Mouse (Mus musculus): ENCODE results near the gene Wwp2. TPM values are rescaled to one million over a fixed set of nuclear protein-coding genes. Genes with fewer than 3 reads are reported as not detected.

Gene Wwp2
- polyA plus RNA-seq, 1 experiment from 2014 or later: 41.5 TPM

- Histone ChIP-seq H3K4me3 (replicated peaks; ENCODE audit: low read length) (no peak overlapping the region), H3K4me2 (ENCODE audit: low read length) (no peak overlapping the region), H3K27ac (ENCODE audit: low read length) (no peak overlapping the region), H3K36me3 (ENCODE audit: control insufficient read depth, insufficient read depth) (no peaks in the 10 kb centered on the region), H3K9ac (replicated peaks; ENCODE audit: low read depth, low read length) (no peak overlapping the region), H3K9me3 (ENCODE audit: control insufficient read depth, low read length) (no peaks in the 10 kb centered on the region), H3K4me1 (replicated peaks; ENCODE audit: control insufficient read depth, insufficient read depth, low read length) (peaks cover 14% of the 10 kb centered on the region), H3K27me3 (replicated peaks; ENCODE audit: control insufficient read depth, insufficient read depth, low read length) (no peaks in the 10 kb centered on the region)
- 30% methylated on average over 9 of the region's 9 CpGs for WGBS
- no peak for ATAC-seq
Observed at GRCm38 (mm10) chr8:107399495-107399894, 36.7 kb upstream of the Wwp2 start.

DNA sequence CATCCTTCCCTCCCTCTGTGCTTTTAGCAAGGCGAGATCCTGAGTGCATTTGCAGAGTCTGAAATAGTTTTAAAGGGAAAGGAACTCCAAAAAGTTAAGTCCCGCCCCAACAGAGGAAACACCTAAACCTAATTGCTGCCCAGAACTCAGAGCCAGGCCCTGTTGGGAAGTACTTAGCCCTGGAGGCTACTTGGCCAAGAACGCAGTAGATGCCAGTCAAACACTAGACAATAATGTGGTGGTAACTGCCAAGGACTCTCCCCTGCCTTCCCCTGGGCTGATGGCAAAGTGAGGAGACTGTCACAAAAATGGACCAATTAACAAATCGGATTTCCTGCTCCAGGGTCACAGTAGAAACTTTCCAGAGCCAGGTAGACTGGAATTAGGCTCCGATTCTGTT, 34.3 kb upstream of the Wwp2 start:
- H3K27me3 ChIP-seq (replicated peaks; ENCODE audit: control insufficient read depth, insufficient read depth, low read length): no peaks in the 10 kb centered on the region

DNA sequence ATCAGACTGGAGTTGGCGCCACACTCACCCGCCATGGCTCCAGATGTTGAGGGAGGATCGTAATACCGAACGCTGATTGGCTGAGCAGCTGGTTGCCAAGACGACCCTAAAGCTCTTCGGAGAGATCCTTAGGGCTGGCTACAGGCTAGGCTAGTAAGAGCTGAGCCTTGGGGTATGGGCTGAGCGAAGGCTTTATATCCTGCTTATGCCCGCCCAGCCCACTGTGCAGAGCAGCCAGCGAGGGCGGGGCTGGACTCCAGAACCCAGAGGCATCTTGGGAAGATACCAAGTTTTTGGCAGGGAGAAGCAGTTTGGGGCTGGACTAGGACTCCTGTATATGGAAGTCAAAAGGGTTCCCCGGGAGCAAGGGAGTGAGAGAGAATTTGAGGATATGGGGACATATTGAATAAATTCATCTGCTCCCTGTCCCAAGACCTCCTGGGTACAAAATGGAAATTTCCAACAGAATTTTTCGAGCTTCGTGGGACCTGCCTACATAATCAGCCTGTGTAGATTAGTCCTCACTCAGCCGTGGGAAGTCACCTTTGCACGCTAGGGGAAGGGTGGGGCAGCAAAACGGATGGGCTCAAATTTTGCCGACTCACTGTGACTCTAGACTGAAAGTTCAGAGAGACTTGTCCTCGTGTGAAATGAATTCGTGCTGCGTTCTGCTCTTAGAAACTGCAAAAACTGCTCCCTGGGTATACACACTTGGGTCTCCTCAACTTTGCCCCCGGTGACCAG, 33.0 kb upstream of the Wwp2 start, which contains the start of gene Nqo1:
Nqo1 (minus strand) TSS at position 169 of the 744 bp plus-strand sequence.
- Histone ChIP-seq H3K27me3 (replicated peaks; ENCODE audit: control insufficient read depth, insufficient read depth, low read length) (no peaks in the 10 kb centered on the region), H3K9ac (replicated peaks; ENCODE audit: low read depth, low read length) (peak within 1 kb of the TSS; percentile 24; the same call in 1 of the 2 replicates), H3K4me2 (ENCODE audit: low read length) (peak within 1 kb of the TSS; percentile 53), H3K27ac (ENCODE audit: low read length) (no peak within 1 kb of the TSS), H3K36me3 (ENCODE audit: control insufficient read depth, insufficient read depth) (no peaks in the 10 kb centered on the region), H3K9me3 (ENCODE audit: control insufficient read depth, low read length) (no peaks in the 10 kb centered on the region), H3K4me1 (replicated peaks; ENCODE audit: control insufficient read depth, insufficient read depth, low read length) (peaks cover 14% of the 10 kb centered on the region), H3K4me3 (replicated peaks; ENCODE audit: low read length) (peak within 1 kb of the TSS; percentile 36)
- ATAC-seq: peak; percentile 96
- 13% methylated on average over 22 of the region's 22 CpGs for WGBS

More for the DNA sequence above, 34.3 kb upstream of the Wwp2 start:
- no peak overlapping the region for H3K4me3 ChIP-seq (replicated peaks; ENCODE audit: low read length)
- 79% methylated on average over 5 of the region's 5 CpGs for WGBS
- H3K4me1 ChIP-seq (replicated peaks; ENCODE audit: control insufficient read depth, insufficient read depth, low read length): peaks cover 14% of the 10 kb centered on the region
- ATAC-seq: no peak
- H3K4me2 ChIP-seq (ENCODE audit: low read length): no peak overlapping the region
- no peaks in the 10 kb centered on the region for H3K36me3 ChIP-seq (ENCODE audit: control insufficient read depth, insufficient read depth)
- H3K9me3 ChIP-seq (ENCODE audit: control insufficient read depth, low read length): no peaks in the 10 kb centered on the region
- no peak overlapping the region for H3K9ac ChIP-seq (replicated peaks; ENCODE audit: low read depth, low read length)
- H3K27ac ChIP-seq (ENCODE audit: low read length): no peak overlapping the region

GRCm38 (mm10) chr8:107404057-107404456, 32.1 kb upstream of the Wwp2 start:
- no peak overlapping the region for H3K4me3 ChIP-seq (replicated peaks; ENCODE audit: low read length)
- H3K4me2 ChIP-seq (ENCODE audit: low read length): no peak overlapping the region
- 78% methylated on average over 4 of the region's 4 CpGs for whole genome bisulfite sequencing
- no peaks in the 10 kb centered on the region for H3K27me3 ChIP-seq (replicated peaks; ENCODE audit: control insufficient read depth, insufficient read depth, low read length)
- 0 out of 2 replicates have a peak, but pooled peaks cover 1% of the 10 kb centered on the region for H3K36me3 ChIP-seq (ENCODE audit: control insufficient read depth, insufficient read depth)
- H3K27ac ChIP-seq (ENCODE audit: low read length): no peak overlapping the region
- no peak for ATAC-seq
- peaks cover 14% of the 10 kb centered on the region for H3K4me1 ChIP-seq (replicated peaks; ENCODE audit: control insufficient read depth, insufficient read depth, low read length)
- H3K9me3 ChIP-seq (ENCODE audit: control insufficient read depth, low read length): no peaks in the 10 kb centered on the region
- H3K9ac ChIP-seq (replicated peaks; ENCODE audit: low read depth, low read length): no peak overlapping the region

GRCm38 (mm10) chr8:107405935-107406334, 30.2 kb upstream of the Wwp2 start:
- Histone ChIP-seq H3K4me2 (ENCODE audit: low read length) (no peak overlapping the region), H3K4me3 (replicated peaks; ENCODE audit: low read length) (no peak overlapping the region), H3K27me3 (replicated peaks; ENCODE audit: control insufficient read depth, insufficient read depth, low read length) (no peaks in the 10 kb centered on the region), H3K9ac (replicated peaks; ENCODE audit: low read depth, low read length) (no peak overlapping the region), H3K9me3 (ENCODE audit: control insufficient read depth, low read length) (no peaks in the 10 kb centered on the region), H3K4me1 (replicated peaks; ENCODE audit: control insufficient read depth, insufficient read depth, low read length) (peaks cover 10% of the 10 kb centered on the region), H3K36me3 (ENCODE audit: control insufficient read depth, insufficient read depth) (peaks cover 17% of the 10 kb centered on the region), H3K27ac (ENCODE audit: low read length) (no peak overlapping the region)
- WGBS: 52% methylated on average over 3 of the region's 3 CpGs
- ATAC-seq: no peak

- Histone ChIP-seq H3K4me3 (replicated peaks; ENCODE audit: low read length) (no peak overlapping the region), H3K9me3 (ENCODE audit: control insufficient read depth, low read length) (no peaks in the 10 kb centered on the region), H3K27ac (ENCODE audit: low read length) (no peak overlapping the region), H3K9ac (replicated peaks; ENCODE audit: low read depth, low read length) (no peak overlapping the region), H3K27me3 (replicated peaks; ENCODE audit: control insufficient read depth, insufficient read depth, low read length) (no peaks in the 10 kb centered on the region), H3K4me1 (replicated peaks; ENCODE audit: control insufficient read depth, insufficient read depth, low read length) (no peaks in the 10 kb centered on the region), H3K4me2 (ENCODE audit: low read length) (no peak overlapping the region), H3K36me3 (ENCODE audit: control insufficient read depth, insufficient read depth) (peaks cover 45% of the 10 kb centered on the region)
- 73% methylated on average over 4 of the region's 4 CpGs for WGBS
- no peak for ATAC-seq
Observed at GRCm38 (mm10) chr8:107411391-107411790, 24.8 kb upstream of the Wwp2 start.

DNA sequence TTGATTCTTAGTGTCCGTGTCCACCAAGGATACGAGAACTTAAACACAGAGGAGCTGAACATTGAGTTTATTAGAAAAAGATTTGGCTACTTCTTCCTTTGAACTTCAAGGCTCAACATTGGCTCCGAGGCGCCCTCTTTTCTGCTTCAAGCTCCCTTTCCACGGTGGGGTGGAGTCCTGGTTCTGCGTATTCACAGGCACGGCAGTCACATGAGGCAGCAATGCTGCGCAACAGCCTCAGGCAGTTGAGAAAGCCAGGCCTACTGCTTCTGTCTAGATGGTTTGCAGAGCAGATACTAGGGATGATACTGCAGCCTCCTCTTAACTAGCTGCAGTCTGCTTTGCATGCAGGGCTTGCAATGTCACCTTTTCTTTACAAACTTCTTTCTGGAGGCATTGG, 23.6 kb upstream of the Wwp2 start:
- WGBS: 93% methylated on average over 8 of the region's 8 CpGs

DNA sequence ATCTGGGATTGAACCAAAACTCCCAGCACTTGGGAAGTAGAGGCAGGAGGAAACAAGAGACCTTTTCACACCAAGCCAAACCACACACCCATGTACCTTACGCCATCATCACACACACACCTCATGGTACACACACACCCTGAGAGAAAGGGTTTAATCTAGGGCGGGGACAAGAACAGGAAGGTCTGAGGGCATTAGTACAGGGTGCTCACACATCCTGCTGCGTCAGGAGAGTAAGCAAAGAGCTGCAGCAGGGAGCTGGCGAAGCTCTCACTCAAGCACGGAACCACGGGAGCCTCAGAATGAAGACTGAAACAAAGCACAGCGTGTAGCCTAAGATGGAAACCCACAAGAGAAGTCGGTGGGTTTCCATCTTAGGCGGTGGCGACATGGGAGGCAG, 22.3 kb upstream of the Wwp2 start:
- Histone ChIP-seq H3K4me1 (replicated peaks; ENCODE audit: control insufficient read depth, insufficient read depth, low read length) (no peaks in the 10 kb centered on the region), H3K27ac (ENCODE audit: low read length) (no peak overlapping the region)

More for the DNA sequence above, 23.6 kb upstream of the Wwp2 start:
- Histone ChIP-seq H3K4me3 (replicated peaks; ENCODE audit: low read length) (no peak overlapping the region), H3K4me2 (ENCODE audit: low read length) (no peak overlapping the region), H3K4me1 (replicated peaks; ENCODE audit: control insufficient read depth, insufficient read depth, low read length) (no peaks in the 10 kb centered on the region), H3K9ac (replicated peaks; ENCODE audit: low read depth, low read length) (no peak overlapping the region), H3K27ac (ENCODE audit: low read length) (no peak overlapping the region), H3K36me3 (ENCODE audit: control insufficient read depth, insufficient read depth) (peaks cover 51% of the 10 kb centered on the region), H3K27me3 (replicated peaks; ENCODE audit: control insufficient read depth, insufficient read depth, low read length) (no peaks in the 10 kb centered on the region), H3K9me3 (ENCODE audit: control insufficient read depth, low read length) (no peaks in the 10 kb centered on the region)
- ATAC-seq: no peak

GRCm38 (mm10) chr8:107417001-107417400, 19.2 kb upstream of the Wwp2 start:
- Histone ChIP-seq H3K36me3 (ENCODE audit: control insufficient read depth, insufficient read depth) (peaks cover 41% of the 10 kb centered on the region), H3K9me3 (ENCODE audit: control insufficient read depth, low read length) (no peaks in the 10 kb centered on the region), H3K4me3 (replicated peaks; ENCODE audit: low read length) (no peak overlapping the region), H3K27me3 (replicated peaks; ENCODE audit: control insufficient read depth, insufficient read depth, low read length) (no peaks in the 10 kb centered on the region), H3K9ac (replicated peaks; ENCODE audit: low read depth, low read length) (no peak overlapping the region), H3K4me2 (ENCODE audit: low read length) (no peak overlapping the region), H3K4me1 (replicated peaks; ENCODE audit: control insufficient read depth, insufficient read depth, low read length) (0 out of 2 replicates have a peak, but pooled peaks cover 4% of the 10 kb centered on the region), H3K27ac (ENCODE audit: low read length) (no peak overlapping the region)
- 88% methylated on average over 12 of the region's 12 CpGs for WGBS
- no peak for ATAC-seq

More for the DNA sequence above, 22.3 kb upstream of the Wwp2 start:
- 92% methylated on average over 10 of the region's 10 CpGs for WGBS
- no peak for ATAC-seq
- H3K4me2 ChIP-seq (ENCODE audit: low read length): no peak overlapping the region
- H3K27me3 ChIP-seq (replicated peaks; ENCODE audit: control insufficient read depth, insufficient read depth, low read length): no peaks in the 10 kb centered on the region
- no peak overlapping the region for H3K4me3 ChIP-seq (replicated peaks; ENCODE audit: low read length)
- H3K36me3 ChIP-seq (ENCODE audit: control insufficient read depth, insufficient read depth): peaks cover 53% of the 10 kb centered on the region
- H3K9me3 ChIP-seq (ENCODE audit: control insufficient read depth, low read length): no peaks in the 10 kb centered on the region
- H3K9ac ChIP-seq (replicated peaks; ENCODE audit: low read depth, low read length): no peak overlapping the region
